Mouse (Mus musculus): Measurements from ENCODE around the gene Nhp2.

Nhp2 gene

GRCm38 (mm10) chr11:51619409-51620060 lies at the start of gene Nhp2:
Nhp2 (plus strand) TSS chr11:51619735.
- DNase-seq = peak; percentile 97

- peak; percentile 56 for DNase-seq
Measured at GRCm38 (mm10) chr11:51576454-51576853, 43.1 kb upstream of the Nhp2 start.

- DNase-seq = no peak
Measured at GRCm38 (mm10) chr11:51577587-51577986, 41.9 kb upstream of the Nhp2 start.

GRCm38 (mm10) chr11:51579024-51579423 lies 40.5 kb upstream of the Nhp2 start:
- no peak for DNase-seq

- peak; percentile 60 for DNase-seq
Measured at GRCm38 (mm10) chr11:51582713-51583112, 36.8 kb upstream of the Nhp2 start.

- DNase-seq = no peak
Measured at GRCm38 (mm10) chr11:51584057-51584430, 35.5 kb upstream of the Nhp2 start.

GRCm38 (mm10) chr11:51584431-51585248 lies 34.9 kb upstream of the Nhp2 start, which contains the start of gene Phykpl:
Phykpl (plus strand) TSS chr11:51584757.
- DNase-seq = peak; percentile 95

- DNase-seq = no peak
Measured at GRCm38 (mm10) chr11:51585608-51586252, 33.8 kb upstream of the Nhp2 start.

- no peak for DNase-seq
Measured at GRCm38 (mm10) chr11:51586411-51586810, 33.1 kb upstream of the Nhp2 start.

- no peak for DNase-seq
Measured at GRCm38 (mm10) chr11:51587059-51587458, 32.5 kb upstream of the Nhp2 start.

GRCm38 (mm10) chr11:51588833-51589232 lies 30.7 kb upstream of the Nhp2 start:
- DNase-seq = no peak

GRCm38 (mm10) chr11:51590002-51590401 lies 29.5 kb upstream of the Nhp2 start:
- DNase-seq = no peak

GRCm38 (mm10) chr11:51591168-51591567 lies 28.4 kb upstream of the Nhp2 start:
- DNase-seq = no peak

GRCm38 (mm10) chr11:51591915-51592314 lies 27.6 kb upstream of the Nhp2 start:
- no peak for DNase-seq

GRCm38 (mm10) chr11:51593368-51593767 lies 26.2 kb upstream of the Nhp2 start:
- no peak for DNase-seq

GRCm38 (mm10) chr11:51593849-51594248 lies 25.7 kb upstream of the Nhp2 start:
- DNase-seq = no peak

GRCm38 (mm10) chr11:51594715-51595350 lies 24.7 kb upstream of the Nhp2 start:
- no peak for DNase-seq

GRCm38 (mm10) chr11:51595459-51596083 lies 24.0 kb upstream of the Nhp2 start:
- no peak for DNase-seq

GRCm38 (mm10) chr11:51597553-51597952 lies 22.0 kb upstream of the Nhp2 start:
- DNase-seq = no peak

- no peak for DNase-seq
Measured at GRCm38 (mm10) chr11:51602253-51602652, 17.3 kb upstream of the Nhp2 start.

GRCm38 (mm10) chr11:51605602-51606446 lies 13.7 kb upstream of the Nhp2 start:
- DNase-seq = peak; percentile 75
